In the genomic region with DNA sequence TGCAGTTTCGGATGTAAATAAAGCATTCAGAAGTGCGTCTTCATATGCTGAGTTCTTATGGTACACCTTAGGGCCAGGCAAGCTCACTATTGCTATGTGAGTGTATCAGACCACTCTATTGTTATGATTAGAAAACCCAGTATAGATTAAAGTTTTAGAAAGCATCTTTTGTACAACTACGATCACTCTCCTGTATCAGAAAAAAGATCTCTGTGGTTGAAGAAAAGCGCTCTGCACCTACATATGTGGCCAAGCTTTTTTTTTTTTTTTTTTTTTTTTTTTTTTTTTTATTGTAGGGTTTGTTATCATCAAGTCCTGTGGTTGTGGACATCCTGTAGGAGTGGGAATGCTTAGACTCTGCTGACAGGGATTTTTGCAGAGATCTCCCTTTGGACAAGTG, we compare ENCODE assay signal across 7 mouse cellular contexts. TPM values are rescaled to one million over a fixed set of nuclear protein-coding genes. Genes with fewer than 3 reads are reported as not detected.
DNase-seq lines count a peak whose midpoint lies in the region; ATAC-seq and TF ChIP-seq lines count a peak whose summit lies in the region.

No protein-coding gene starts in this region.

- no peak overlapping the region for H3K27ac ChIP-seq in neural tube, embryonic 11.5 days (ENCODE audit: low read depth, low read length)
- H3K27ac ChIP-seq in embryonic facial prominence, embryonic 14.5 days (replicated peaks; ENCODE audit: low read depth, low read length): no peak overlapping the region
- H3K27ac ChIP-seq in limb, embryonic 15.5 days: no peak overlapping the region
- H3K27ac ChIP-seq in stomach, postnatal 0 days (replicated peaks): no peak overlapping the region

- no peak for TF ChIP-seq CTCF in stomach, postnatal 0 days (IDR thresholded peaks at IDR 0.05; ENCODE audit: low read depth)

- no peaks in the 10 kb centered on the region for H3K27me3 ChIP-seq in neural tube, embryonic 11.5 days (ENCODE audit: control insufficient read depth, insufficient read depth, low read length)
- H3K27me3 ChIP-seq in embryonic facial prominence, embryonic 14.5 days (replicated peaks; ENCODE audit: control insufficient read depth, insufficient read depth, low read length): no peaks in the 10 kb centered on the region
- no peaks in the 10 kb centered on the region for H3K27me3 ChIP-seq in limb, embryonic 15.5 days
- H3K27me3 ChIP-seq in stomach, postnatal 0 days (ENCODE audit: control insufficient read depth, insufficient read depth, low read length): no peaks in the 10 kb centered on the region

- no peak overlapping the region for H3K9ac ChIP-seq in neural tube, embryonic 11.5 days (ENCODE audit: low read length)
- H3K9ac ChIP-seq in embryonic facial prominence, embryonic 14.5 days (ENCODE audit: low read depth, low read length): peak overlapping the region; percentile 85; the same call in 1 of the 2 replicates
- H3K9ac ChIP-seq in limb, embryonic 15.5 days: no peak overlapping the region
- no peak overlapping the region for H3K9ac ChIP-seq in stomach, postnatal 0 days (ENCODE audit: low read length)

- H3K9me3 ChIP-seq in neural tube, embryonic 11.5 days (ENCODE audit: control insufficient read depth, low read length): no peaks in the 10 kb centered on the region
- H3K9me3 ChIP-seq in embryonic facial prominence, embryonic 14.5 days (ENCODE audit: control insufficient read depth, low read length): no peaks in the 10 kb centered on the region; the same call in 1 of the 2 replicates
- H3K9me3 ChIP-seq in limb, embryonic 15.5 days: no peaks in the 10 kb centered on the region
- no peaks in the 10 kb centered on the region for H3K9me3 ChIP-seq in stomach, postnatal 0 days (ENCODE audit: control insufficient read depth, low read length)

- 62% methylated on average over 4 of the region's 4 CpGs for WGBS in neural tube, embryonic 11.5 days
- WGBS in embryonic facial prominence, embryonic 14.5 days: 57% methylated on average over 4 of the region's 4 CpGs
- WGBS in limb, embryonic 15.5 days: 53% methylated on average over 4 of the region's 4 CpGs
- WGBS in stomach, postnatal 0 days: 33% methylated on average over 4 of the region's 4 CpGs

- ATAC-seq in neural tube, embryonic 11.5 days (ENCODE audit: insufficient read depth, low FRiP score, low TSS enrichment): no peak
- no peak for ATAC-seq in embryonic facial prominence, embryonic 14.5 days (ENCODE audit: low read depth)
- no peak for ATAC-seq in limb, embryonic 15.5 days (ENCODE audit: insufficient number of reproducible peaks, low FRiP score, low TSS enrichment, low read depth)
- ATAC-seq in stomach, postnatal 0 days (ENCODE audit: low FRiP score, low TSS enrichment): no peak

- H3K4me1 ChIP-seq in neural tube, embryonic 11.5 days (ENCODE audit: control insufficient read depth, insufficient read depth, low read length): 0 out of 2 replicates have a peak, but pooled peaks cover 2% of the 10 kb centered on the region
- H3K4me1 ChIP-seq in embryonic facial prominence, embryonic 14.5 days (ENCODE audit: control insufficient read depth, insufficient read depth, low read length): peaks cover 7% of the 10 kb centered on the region
- H3K4me1 ChIP-seq in limb, embryonic 15.5 days: peaks cover 8% of the 10 kb centered on the region
- no peaks in the 10 kb centered on the region; the same call in 1 of the 2 replicates for H3K4me1 ChIP-seq in stomach, postnatal 0 days (replicated peaks; ENCODE audit: control insufficient read depth, insufficient read depth)

- H3K4me2 ChIP-seq in neural tube, embryonic 11.5 days (ENCODE audit: low read depth): peak overlapping the region; percentile 34
- peak overlapping the region; percentile 59 for H3K4me2 ChIP-seq in embryonic facial prominence, embryonic 14.5 days (ENCODE audit: low read depth, low read length)
- H3K4me2 ChIP-seq in limb, embryonic 15.5 days: peak overlapping the region; percentile 35
- peak overlapping the region; percentile 45 for H3K4me2 ChIP-seq in stomach, postnatal 0 days (replicated peaks; ENCODE audit: low read depth)

- no peaks in the 10 kb centered on the region for H3K36me3 ChIP-seq in neural tube, embryonic 11.5 days (ENCODE audit: control insufficient read depth, insufficient read depth, low read length)
- H3K36me3 ChIP-seq in embryonic facial prominence, embryonic 14.5 days (ENCODE audit: control insufficient read depth, insufficient read depth, low read length): peaks cover 8% of the 10 kb centered on the region; the same call in 1 of the 2 replicates
- peaks cover 8% of the 10 kb centered on the region for H3K36me3 ChIP-seq in limb, embryonic 15.5 days
- no peaks in the 10 kb centered on the region for H3K36me3 ChIP-seq in stomach, postnatal 0 days (ENCODE audit: control insufficient read depth, insufficient read depth, low read length)

- TF ChIP-seq EP300 in stomach, postnatal 0 days (optimal IDR thresholded peaks at IDR 0.05): no peak

- H3K4me3 ChIP-seq in neural tube, embryonic 11.5 days (ENCODE audit: low read depth, low read length): peak overlapping the region; percentile 58
- peak overlapping the region; percentile 69 for H3K4me3 ChIP-seq in embryonic facial prominence, embryonic 14.5 days (ENCODE audit: low read depth, low read length)
- H3K4me3 ChIP-seq in limb, embryonic 15.5 days: peak overlapping the region; percentile 69
- H3K4me3 ChIP-seq in stomach, postnatal 0 days (ENCODE audit: low read depth, low read length): peak overlapping the region; percentile 69

- no peak for DNase-seq in neural tube, embryonic 11.5 days (ENCODE audit: low spot score)
- no peak for DNase-seq in neural tube, embryonic 10.5 days (ENCODE audit: extremely low spot score, low spot score)
- DNase-seq in embryonic facial prominence, embryonic 14.5 days (ENCODE audit: low spot score): no peak
- no peak for DNase-seq in stomach, postnatal 0 days (ENCODE audit: low spot score)
- no peak for DNase-seq in frontal cortex, postnatal 14 days (ENCODE audit: low spot score in 2 of 2)
- no peak for DNase-seq in cerebellum, postnatal 36 days

RNA-seq across cellular contexts. Expression of a gene that starts 0.9 kb away (rescaled TPM):
- polyA plus RNA-seq in neural tube, embryonic 11.5 days (2014; fragmentation: Nextera tagmentation; extraction: Ambion mirVana): 21.3 and 21.6 TPM in 2 replicates
- polyA plus RNA-seq in embryonic facial prominence, embryonic 14.5 days (2014; fragmentation: Nextera tagmentation; extraction: Ambion mirVana): 17.6 and 21.2 TPM in 2 replicates
- 17.2 and 18.5 TPM in 2 replicates for polyA plus RNA-seq in limb, embryonic 15.5 days (2015; fragmentation: Nextera tagmentation; extraction: Ambion mirVana)
- 11.0 and 12.2 TPM in 2 replicates for polyA plus RNA-seq in stomach, postnatal 0 days (2015; fragmentation: Nextera tagmentation; extraction: Ambion mirVana)

RNA-seq across cellular contexts. Expression of a gene that starts 1.0 kb away (rescaled TPM):
- 23.4 and 26.4 TPM in 2 replicates for polyA plus RNA-seq in neural tube, embryonic 11.5 days (2014; fragmentation: Nextera tagmentation; extraction: Ambion mirVana)
- polyA plus RNA-seq in embryonic facial prominence, embryonic 14.5 days (2014; fragmentation: Nextera tagmentation; extraction: Ambion mirVana): 19.0 and 23.5 TPM in 2 replicates
- polyA plus RNA-seq in limb, embryonic 15.5 days (2015; fragmentation: Nextera tagmentation; extraction: Ambion mirVana): 19.7 and 19.8 TPM in 2 replicates
- polyA plus RNA-seq in stomach, postnatal 0 days (2015; fragmentation: Nextera tagmentation; extraction: Ambion mirVana): 9.6 and 10.2 TPM in 2 replicates

RNA-seq across cellular contexts. Expression of a gene that starts 53.6 kb away (rescaled TPM):
- 6.3 and 6.7 TPM in 2 replicates for polyA plus RNA-seq in neural tube, embryonic 11.5 days (2014; fragmentation: Nextera tagmentation; extraction: Ambion mirVana)
- 7.4 and 7.6 TPM in 2 replicates for polyA plus RNA-seq in embryonic facial prominence, embryonic 14.5 days (2014; fragmentation: Nextera tagmentation; extraction: Ambion mirVana)
- 6.3 and 6.9 TPM in 2 replicates for polyA plus RNA-seq in limb, embryonic 15.5 days (2015; fragmentation: Nextera tagmentation; extraction: Ambion mirVana)
- polyA plus RNA-seq in stomach, postnatal 0 days (2015; fragmentation: Nextera tagmentation; extraction: Ambion mirVana): 6.6 and 7.0 TPM in 2 replicates
